Mouse (Mus musculus) thymus, adult 2 months (tissue): ENCODE results near the gene Ccdc182. TPM values are rescaled to one million over a fixed set of nuclear protein-coding genes. Genes with fewer than 3 reads are reported as not detected.

Experiments used
- DNase-seq: peaks from one replicate; pipeline ENCODE4 v3.0.0; 2021
- H3K27ac ChIP-seq: fragments of 200-500 bp; 2 replicates; pipeline ENCODE4 v1.5.1; 2012; ENCODE audit warnings: low read length, control low read depth; ENCODE audit not compliant: control insufficient read depth, insufficient read depth
- H3K27me3 ChIP-seq: fragments of 200-500 bp; 2 replicates; pipeline ENCODE4 v1.6.1; 2012; ENCODE audit warnings: mild to moderate bottlenecking, low read length, moderate library complexity, mixed read lengths; ENCODE audit not compliant: control insufficient read depth, insufficient read depth
- H3K36me3 ChIP-seq: fragments of 200-500 bp; 2 replicates; pipeline ENCODE4 v1.6.1; 2012; ENCODE audit warnings: mild to moderate bottlenecking, low read length, moderate library complexity; ENCODE audit not compliant: control insufficient read depth, insufficient read depth
- H3K4me1 ChIP-seq: fragments of 200-500 bp; replicated peaks from 2 replicates; pipeline ENCODE4 v1.6.1; 2012; ENCODE audit warnings: low read length; ENCODE audit not compliant: control insufficient read depth, insufficient read depth
- H3K4me3 ChIP-seq: fragments of 200-500 bp; 2 replicates; pipeline ENCODE4 v1.5.1; 2012; ENCODE audit warnings: mild to moderate bottlenecking, low read length, control low read depth, moderate library complexity; ENCODE audit not compliant: control insufficient read depth, insufficient read depth
- CTCF ChIP-seq: fragments of 200-500 bp; IDR thresholded peaks from 2 replicates; pipeline ENCODE4 v1.5.1; 2012; ENCODE audit warnings: mild to moderate bottlenecking, control low read depth, low read length, moderate library complexity, borderline replicate concordance; ENCODE audit not compliant: control insufficient read depth, poor library complexity, insufficient read depth; ENCODE audit errors: extremely low read depth
- POLR2A ChIP-seq: fragments of 200-500 bp; IDR thresholded peaks from 2 replicates; pipeline ENCODE4 v1.6.1; 2012; ENCODE audit warnings: mild to moderate bottlenecking, low read length, control low read depth, moderate library complexity; ENCODE audit not compliant: control insufficient read depth, poor library complexity, insufficient read depth; ENCODE audit errors: extremely low read depth
- WGBS: fragments of 180-500 bp; shearing (Covaris S2); methylation state at CpG from one replicate; pipeline ENCODE4 v1.1.7; 2018; 5-methylcytosine and 5-hydroxymethylcytosine counted together
- polyA plus RNA-seq: library from polyadenylated mRNA; depleted of rRNA; stranded (reverse); fragments of >200 nt; gene quantifications from 2 replicates; pipeline ENCODE4 v1.2.3, GENCODE M21; 2012

Gene Ccdc182
- polyA plus RNA-seq, 1 experiment: not detected

GRCm38 (mm10) chr11:88279006-88279405, 14.9 kb upstream of the Ccdc182 start:
- no peak overlapping the region for H3K27ac ChIP-seq
- no peaks in the 10 kb centered on the region for H3K36me3 ChIP-seq
- no peak overlapping the region for H3K4me3 ChIP-seq
- no peaks in the 10 kb centered on the region; the same call in 1 of the 2 replicates for H3K27me3 ChIP-seq
- no peak for DNase-seq
- no peaks in the 10 kb centered on the region for H3K4me1 ChIP-seq
- WGBS: 87% methylated on average over 4 of the region's 4 CpGs
- TF ChIP-seq POLR2A (no peak), CTCF (no peak)

GRCm38 (mm10) chr11:88280426-88280836, 13.4 kb upstream of the Ccdc182 start:
- H3K4me3 ChIP-seq: no peak overlapping the region
- DNase-seq: no peak
- WGBS: 90% methylated on average over 8 of the region's 8 CpGs
- no peak overlapping the region for H3K27ac ChIP-seq
- TF ChIP-seq CTCF: no peak
- TF ChIP-seq POLR2A: no peak
- H3K36me3 ChIP-seq: no peaks in the 10 kb centered on the region
- no peaks in the 10 kb centered on the region for H3K4me1 ChIP-seq
- H3K27me3 ChIP-seq: no peaks in the 10 kb centered on the region

GRCm38 (mm10) chr11:88281428-88282119, 12.3 kb upstream of the Ccdc182 start:
- Histone ChIP-seq H3K27me3 (no peaks in the 10 kb centered on the region), H3K4me3 (no peak overlapping the region), H3K36me3 (no peaks in the 10 kb centered on the region), H3K4me1 (no peaks in the 10 kb centered on the region), H3K27ac (no peak overlapping the region)
- TF ChIP-seq CTCF (no peak), POLR2A (no peak)
- 87% methylated on average over 8 of the region's 8 CpGs for WGBS
- no peak for DNase-seq

GRCm38 (mm10) chr11:88282516-88282915, 11.3 kb upstream of the Ccdc182 start:
- TF ChIP-seq POLR2A (no peak), CTCF (no peak)
- 100% methylated on average over 2 of the region's 2 CpGs for WGBS
- H3K4me3 ChIP-seq: no peak overlapping the region
- H3K27me3 ChIP-seq: no peaks in the 10 kb centered on the region
- no peak for DNase-seq
- H3K27ac ChIP-seq: no peak overlapping the region
- H3K4me1 ChIP-seq: no peaks in the 10 kb centered on the region
- no peaks in the 10 kb centered on the region for H3K36me3 ChIP-seq

GRCm38 (mm10) chr11:88286019-88286418, 7.8 kb upstream of the Ccdc182 start:
- no peak for DNase-seq
- Histone ChIP-seq H3K4me1 (peaks cover 2% of the 10 kb centered on the region; the same call in 1 of the 2 replicates), H3K27me3 (no peaks in the 10 kb centered on the region), H3K36me3 (no peaks in the 10 kb centered on the region), H3K27ac (no peak overlapping the region), H3K4me3 (no peak overlapping the region)
- WGBS: 88% methylated on average over 8 of the region's 8 CpGs
- TF ChIP-seq CTCF (no peak), POLR2A (no peak)

GRCm38 (mm10) chr11:88288400-88288799, 5.5 kb upstream of the Ccdc182 start:
- DNase-seq: no peak
- no peak overlapping the region for H3K4me3 ChIP-seq
- H3K27me3 ChIP-seq: no peaks in the 10 kb centered on the region
- H3K4me1 ChIP-seq: peaks cover 2% of the 10 kb centered on the region; the same call in 1 of the 2 replicates
- TF ChIP-seq POLR2A (no peak), CTCF (no peak)
- no peak overlapping the region for H3K27ac ChIP-seq
- H3K36me3 ChIP-seq: no peaks in the 10 kb centered on the region
- 42% methylated on average over 11 of the region's 11 CpGs for WGBS
